Mouse (Mus musculus) heart, adult 18-20 months (tissue): Measurements from ENCODE around the gene Fmnl1. TPM values are rescaled to one million over a fixed set of nuclear protein-coding genes. Genes with fewer than 3 reads are reported as not detected.

Experiments
- DNase-seq, 2 experiments: peaks; one replicate each; pipeline ENCODE4 v3.0.0; 2021 to 2022; ENCODE audit warnings: mixed read lengths in 1 of 2
- total RNA-seq, 2 experiments: library from RNA; stranded (reverse); gene quantifications; 2 replicates each; pipeline ENCODE4 v1.2.3; 2021

Gene Fmnl1
- total RNA-seq, 2 experiments from 2014 or later: 18.1 to 20.2 TPM

DNA sequence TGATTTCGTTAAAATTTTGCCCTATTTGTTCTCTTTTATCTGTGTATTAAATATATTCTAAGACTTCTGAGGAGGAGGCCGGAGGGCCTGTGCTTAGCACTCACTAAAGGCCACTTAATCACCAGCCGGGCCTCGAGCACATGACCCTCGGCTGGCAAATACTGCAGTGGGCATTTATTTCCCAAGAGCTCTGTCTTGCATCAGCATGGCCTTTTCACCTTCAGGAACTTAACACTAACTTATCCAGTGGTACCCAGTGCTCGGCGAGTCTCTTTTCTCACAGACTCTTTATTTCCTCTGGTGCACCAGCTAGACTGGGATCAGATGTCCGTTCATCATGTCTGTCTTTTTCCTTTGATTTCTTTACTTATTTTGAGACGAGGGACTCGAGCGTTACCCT, 10.2 kb upstream of the Fmnl1 start:
- DNase-seq: no peak

DNA sequence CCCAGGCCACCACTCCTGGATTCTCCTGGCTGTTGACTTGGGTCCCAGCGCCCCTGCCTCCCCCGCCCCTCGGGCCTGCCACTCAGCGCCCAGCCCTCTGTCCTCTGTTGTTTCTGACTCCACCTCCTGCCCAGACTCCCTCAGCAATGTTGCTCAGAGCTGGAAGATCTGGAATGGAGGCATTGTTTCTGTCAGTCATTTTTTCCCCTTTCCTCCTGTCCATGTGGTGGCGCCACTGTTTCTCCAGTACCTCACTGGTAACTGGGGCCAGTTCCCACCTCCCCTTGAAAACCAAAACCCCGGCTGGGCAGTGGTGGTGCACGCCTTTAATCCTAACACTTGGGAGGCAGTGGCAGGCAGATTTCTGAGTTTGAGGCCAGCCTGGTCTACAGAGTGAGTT, 9.5 kb upstream of the Fmnl1 start:
- no peak for DNase-seq

DNA sequence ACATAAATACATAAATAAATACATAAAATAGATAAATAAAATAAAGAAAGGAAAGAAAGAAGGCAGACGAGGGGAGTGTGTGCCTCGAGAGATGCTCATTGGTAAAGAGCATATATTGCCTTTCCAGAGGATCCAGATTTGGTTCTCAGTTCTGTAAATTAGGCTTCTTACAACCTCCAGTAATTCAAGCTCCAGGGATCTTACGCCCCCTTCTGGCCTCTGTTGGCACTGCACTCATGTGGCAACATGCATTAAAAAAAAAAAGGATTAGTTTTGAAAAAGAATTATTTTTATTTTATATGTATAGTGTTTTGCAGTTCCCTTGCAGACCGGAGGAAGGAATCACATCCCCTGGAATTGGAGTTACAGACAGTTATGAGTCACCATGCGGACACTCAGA, 8.8 kb upstream of the Fmnl1 start:
- no peak for DNase-seq

DNA sequence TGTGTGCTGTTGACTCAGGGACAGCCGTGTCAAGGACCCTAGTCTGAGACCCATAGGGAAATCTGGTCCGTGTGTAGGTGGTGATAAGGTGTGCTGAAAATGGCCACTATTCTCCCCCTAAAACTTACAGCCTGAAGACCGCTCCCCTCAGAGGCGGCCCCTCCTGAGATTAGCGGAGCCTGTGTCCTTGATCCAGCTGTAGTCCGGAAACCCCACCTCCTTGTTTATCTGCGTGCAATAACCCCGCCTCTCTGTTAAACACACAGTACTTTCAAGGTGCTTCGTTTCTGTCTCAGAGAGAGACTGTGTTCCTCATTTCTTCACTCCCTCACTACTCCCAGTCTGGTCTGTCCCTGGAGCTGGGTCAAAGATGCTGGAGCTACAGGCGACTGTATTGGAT, 6.5 kb upstream of the Fmnl1 start:
- peak; percentile 36 to 46 for DNase-seq

DNA sequence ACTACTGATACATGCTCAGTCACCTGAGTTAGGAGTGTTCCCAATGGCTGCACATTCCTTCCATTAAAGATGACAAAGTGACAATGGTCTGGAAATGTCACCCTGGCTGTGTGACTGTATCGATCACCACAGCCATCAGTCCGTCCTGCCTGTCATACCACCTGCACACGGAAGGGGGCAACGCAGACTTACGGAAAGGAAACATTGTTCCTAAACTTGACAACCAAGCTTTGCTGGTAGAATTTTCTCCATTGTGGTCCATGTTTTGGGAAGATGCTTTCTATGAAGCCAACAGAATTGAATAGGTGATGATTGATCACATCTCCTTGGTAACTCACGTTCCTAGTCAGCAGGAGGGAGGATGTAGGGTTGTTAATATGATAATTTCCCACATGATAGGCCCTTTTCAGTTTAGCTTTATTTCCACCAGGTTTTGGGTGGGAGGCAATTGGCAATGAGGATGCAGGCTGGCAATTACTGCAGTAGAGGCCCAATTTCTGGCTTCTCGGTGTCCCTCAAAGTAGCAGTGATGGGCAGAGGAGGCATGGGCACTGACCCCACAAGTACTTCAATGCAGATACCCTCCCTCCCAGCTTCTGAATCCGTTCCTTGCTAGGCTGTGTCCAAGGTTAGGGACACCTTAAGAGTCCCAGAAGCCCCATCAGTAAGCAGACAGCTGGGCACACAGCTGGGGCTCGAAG, 2.1 kb upstream of the Fmnl1 start:
- peak; percentile 79 to 92 for DNase-seq

DNA sequence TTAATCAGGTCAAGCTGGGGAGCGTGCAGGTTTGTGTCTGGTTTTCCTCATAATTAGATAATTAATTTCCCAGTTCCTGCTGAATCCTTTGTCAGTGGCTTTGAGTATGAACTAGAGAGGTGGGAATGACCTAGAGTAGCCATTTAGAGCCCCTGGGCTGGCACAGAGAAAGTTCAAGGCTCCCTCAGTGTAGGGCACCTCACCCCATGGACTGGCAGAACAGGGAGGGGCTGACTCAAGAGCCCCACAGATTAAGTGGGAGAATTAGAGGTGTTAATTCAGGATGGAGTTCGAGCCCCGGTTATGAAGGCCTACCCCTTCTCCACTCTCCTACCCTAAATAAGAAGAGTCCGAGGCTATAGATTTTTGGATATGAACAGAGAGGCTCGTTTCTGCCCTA, 1.2 kb upstream of the Fmnl1 start:
- DNase-seq: no peak

DNA sequence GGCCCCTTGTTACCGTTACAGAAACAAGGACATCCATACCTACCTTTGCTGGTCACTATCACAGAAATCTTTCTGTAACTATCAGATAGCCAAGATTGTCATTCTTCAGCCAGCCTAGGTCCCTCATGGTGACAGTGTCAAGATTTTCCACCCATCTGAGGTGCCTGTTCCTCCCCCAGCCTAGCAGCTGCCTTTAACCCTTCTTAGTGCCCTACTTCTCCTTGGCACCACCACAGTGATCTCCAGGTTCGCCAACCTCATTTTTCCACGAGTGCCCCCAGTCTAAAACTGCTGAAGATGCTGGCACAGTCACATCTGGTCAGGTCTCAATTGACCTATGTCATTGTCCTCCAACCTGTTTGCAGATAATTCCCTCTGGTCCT, 805 bp upstream of the Fmnl1 start:
- DNase-seq: no peak

DNA sequence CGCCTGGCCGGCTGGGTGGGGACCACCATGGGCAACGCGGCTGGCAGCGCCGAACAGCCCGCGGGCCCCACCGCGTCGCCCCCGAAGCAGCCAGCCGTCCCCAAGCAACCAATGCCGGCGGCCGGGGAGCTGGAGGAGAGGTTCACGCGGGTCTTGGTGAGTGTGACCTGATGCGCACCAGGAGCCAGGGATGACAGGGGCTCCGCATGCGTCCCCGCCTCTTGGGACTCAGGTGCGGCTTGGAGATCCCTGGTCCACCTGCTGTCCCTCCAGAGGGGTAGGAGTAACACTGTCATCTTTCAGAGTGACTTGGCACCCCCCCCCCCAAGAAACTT, 346 bp downstream of the Fmnl1 start:
- peak in 1 of 2 experiments; percentile 55 for DNase-seq

DNA sequence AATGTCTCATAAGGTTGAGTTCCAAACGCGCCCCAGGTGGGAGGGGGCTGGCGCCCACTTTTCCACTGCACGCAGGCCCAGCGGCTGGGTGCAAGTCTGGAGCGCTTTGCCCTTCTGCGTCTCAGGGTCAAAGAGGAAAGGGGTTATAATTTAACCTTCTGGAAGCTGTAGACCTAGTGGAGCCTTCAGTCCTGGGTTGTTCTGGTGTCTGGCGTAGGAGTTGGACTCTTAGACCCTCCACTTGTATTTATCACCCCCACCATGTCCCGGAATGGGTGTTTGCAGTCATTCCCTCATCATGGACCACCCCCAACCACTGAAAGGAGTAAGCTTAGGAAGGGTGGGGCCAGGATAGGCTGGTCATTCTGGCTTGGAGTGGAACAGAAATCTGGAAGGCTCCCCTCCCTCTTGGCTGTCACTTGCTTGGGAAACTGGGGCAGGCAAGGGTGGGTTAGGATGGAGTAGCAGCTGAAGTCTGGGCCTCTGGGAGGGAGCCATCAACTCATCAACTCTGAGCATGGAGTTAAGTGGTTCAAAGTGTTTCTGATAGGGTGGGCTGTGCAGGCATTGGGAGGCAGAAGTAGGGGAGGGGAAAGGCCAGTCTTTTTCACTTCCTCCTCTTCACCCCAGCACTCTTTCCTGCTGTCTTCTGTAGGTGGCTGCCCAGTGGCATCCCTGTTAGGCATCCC, 940 bp downstream of the Fmnl1 start:
- peak; percentile 62 to 73 for DNase-seq

DNA sequence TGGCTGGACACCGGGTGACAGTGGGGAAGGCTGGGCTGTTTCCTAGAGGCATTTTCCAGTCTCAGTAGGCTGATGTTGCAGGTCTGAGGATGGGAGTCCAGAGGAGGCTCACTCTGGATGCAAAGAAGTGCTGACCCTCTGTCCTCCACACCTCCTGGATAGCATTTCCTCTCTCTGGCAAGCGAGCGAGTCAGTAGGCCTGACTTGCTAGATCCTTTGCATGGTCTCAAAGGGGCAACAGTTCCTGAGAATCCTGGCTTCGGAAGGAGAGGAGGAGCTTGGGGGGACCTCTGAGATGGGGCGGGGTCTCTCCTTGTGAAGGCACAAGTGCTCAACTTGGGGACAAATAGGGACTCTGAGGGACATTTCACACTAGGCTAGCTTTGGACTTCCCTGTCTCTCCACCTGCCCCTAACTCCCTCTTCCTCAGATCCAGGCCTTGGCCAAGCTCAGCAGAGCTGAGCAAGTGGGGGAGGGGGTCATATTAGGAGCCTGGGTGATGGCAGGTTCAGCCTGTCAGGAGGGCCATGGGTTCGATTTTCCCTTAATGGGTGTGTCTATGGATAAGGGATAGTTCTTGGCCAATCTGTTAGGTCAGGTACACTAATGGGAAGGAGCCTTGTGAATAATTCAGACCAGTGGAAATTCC, 1.6 kb downstream of the Fmnl1 start:
- no peak for DNase-seq

DNA sequence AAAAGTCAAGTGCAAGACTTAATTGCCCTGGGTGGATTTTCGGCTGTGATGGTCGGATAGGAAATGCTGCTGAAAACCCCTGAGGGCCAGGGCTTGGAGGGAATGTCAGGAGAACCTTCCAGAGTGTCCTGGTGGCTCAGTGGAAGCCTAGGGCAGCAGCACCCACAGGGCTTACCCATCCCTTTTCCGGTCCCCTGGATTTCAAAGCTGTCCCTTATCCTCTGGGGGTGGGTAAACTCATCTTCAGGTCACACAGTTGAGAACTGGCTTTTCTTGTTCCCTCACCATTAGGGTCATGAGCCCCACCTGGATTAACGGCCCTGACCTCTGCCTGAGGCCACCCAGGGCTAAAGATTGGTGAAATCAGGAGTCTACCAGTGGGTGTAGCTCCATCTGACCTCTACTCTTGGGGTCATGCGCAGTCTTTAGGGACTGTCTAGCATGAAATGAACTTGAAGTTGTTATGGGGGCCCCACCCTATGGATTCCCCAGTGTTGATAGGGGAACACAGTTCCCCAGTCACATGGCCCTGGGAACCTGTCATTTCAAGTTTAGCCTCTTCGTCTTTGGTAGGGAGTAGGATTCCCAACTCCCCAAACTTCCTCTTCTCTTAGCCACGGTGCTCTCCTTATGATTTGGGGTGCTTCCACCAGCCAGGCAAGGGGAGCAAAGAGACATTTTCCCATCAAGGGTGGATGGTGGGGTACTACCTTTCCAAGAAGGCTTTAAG, 2.3 kb downstream of the Fmnl1 start:
- DNase-seq: no peak

DNA sequence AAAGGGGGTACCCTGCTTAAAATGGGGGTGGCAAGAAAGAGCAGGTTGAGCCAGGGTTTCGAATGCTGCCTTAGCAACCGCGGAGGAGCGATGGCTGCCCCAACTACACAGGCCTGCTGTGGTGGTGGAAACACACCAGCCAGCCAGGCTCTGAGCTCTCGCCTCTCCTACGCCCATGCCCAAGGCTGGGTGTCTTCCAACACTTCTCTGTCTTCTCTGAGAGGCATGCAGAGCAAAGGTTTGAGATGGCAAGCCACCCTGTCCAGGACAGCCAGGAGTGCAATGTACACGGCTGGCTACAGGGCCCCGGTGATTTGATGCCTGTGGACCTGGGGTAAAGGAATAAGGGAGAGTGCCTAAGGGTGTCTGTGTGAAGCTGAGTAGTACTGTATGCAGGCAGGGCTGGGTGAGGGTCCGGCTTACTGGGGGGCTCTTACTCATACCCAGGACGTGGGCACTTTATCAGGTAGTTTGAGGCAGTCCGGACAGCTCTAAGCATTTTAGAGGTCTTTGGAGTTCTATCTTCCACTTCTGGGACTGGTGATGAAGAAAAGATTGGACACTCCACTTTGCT, 3.0 kb downstream of the Fmnl1 start:
- DNase-seq: peak in 1 of 2 experiments; percentile 18

DNA sequence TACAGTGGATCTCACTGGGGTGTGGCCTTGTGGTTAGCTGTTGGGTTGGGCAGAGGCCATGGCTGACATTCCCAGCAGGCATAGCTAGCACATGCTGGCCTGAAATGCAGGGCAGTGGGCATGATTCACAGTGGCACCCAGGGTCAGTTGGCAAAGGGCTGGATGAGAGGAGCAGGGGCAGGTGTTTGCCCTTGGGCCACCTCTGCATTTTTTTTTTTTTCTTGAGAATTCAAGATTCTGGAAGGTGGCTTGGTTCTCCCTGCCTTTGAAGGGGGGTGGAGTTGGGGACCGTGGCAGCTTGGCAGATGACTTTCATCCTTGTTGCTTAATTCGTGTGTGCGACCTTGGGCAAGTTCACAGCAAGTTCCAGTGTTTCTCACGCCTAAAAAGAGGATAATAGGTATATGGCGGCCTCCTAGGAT, 3.5 kb downstream of the Fmnl1 start:
- DNase-seq: peak in 1 of 2 experiments; percentile 29

DNA sequence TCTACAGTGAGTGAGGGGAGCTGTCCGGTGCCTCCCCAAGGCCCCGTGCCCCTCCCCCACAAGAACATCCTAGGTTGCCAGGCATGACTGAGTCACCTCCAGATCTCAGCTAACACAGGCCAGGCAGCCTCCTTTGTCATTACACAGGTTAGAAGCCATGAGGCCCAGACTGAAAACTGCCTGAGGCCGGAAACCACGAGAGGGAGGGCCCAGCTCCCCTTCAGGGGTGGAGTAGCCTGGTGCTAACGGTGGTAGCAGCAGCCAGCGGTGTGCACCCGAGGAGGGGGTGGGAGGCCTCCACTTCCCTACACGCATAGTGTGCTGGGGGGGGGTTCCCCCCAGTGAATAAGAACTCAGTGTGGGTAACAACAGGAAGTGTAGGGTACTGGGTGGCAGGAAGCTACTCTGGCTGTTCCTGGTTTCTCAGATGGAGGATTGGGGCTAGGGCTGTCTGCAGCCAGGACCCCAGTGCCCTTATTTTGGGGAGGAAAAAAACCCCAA, 4.0 kb downstream of the Fmnl1 start:
- peak; percentile 51 to 81 for DNase-seq

DNA sequence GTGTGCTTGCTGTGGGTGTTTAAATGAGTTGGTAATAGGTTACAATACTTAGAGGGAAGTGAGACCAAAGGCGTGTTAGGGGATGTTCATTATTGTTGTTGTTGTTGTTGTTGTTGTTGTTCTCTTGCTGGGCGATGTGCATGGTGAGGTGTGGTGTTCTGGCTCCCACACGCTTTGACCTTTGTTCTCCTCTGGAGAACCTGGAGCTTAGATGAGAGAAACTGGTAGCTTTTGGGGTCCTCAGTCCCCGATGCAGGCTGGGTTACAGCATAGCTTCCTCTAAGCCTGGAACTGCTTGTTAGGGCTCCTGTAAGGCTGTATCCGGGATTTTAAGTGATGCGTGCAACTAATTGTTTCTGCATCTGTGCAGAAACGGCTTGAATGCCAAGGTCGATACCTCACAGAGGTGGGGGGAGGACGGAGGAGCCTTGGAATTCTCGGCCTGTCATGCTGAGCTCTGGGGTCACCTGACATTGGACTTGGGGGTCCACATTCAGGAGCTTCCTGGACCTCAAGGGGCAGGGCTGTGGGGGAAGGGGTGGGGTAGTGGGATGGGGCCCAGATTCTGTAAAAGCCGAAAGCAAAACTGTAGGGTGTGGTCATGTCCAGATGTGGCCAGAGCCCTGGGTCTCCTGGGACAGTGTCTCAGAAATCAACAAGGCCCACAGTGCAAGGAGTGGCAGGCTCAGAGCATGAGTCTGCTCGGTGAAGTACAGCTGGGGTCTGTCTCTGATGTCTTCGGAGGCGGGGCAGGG, 5.0 kb downstream of the Fmnl1 start:
- peak; percentile 70 to 88 for DNase-seq

DNA sequence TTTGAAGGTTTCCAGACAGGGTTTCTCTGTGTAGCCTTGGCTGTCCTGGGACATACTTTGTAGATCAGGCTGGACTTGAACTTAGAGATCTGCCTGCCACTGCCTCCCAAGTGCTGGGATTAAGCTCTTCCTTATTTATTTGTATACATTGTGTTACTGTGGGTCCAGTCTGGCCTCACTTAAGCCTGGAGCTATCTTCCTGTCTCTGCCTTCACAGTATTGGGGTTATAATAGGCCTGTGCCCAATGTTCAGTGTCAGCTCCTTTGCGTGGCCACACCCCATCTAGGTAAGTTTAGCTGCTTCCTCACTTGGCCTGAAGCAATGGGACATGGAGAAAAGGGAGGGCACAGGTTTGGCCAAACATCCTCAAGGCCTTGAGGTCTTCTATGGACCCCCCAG, 5.6 kb downstream of the Fmnl1 start:
- DNase-seq: no peak

DNA sequence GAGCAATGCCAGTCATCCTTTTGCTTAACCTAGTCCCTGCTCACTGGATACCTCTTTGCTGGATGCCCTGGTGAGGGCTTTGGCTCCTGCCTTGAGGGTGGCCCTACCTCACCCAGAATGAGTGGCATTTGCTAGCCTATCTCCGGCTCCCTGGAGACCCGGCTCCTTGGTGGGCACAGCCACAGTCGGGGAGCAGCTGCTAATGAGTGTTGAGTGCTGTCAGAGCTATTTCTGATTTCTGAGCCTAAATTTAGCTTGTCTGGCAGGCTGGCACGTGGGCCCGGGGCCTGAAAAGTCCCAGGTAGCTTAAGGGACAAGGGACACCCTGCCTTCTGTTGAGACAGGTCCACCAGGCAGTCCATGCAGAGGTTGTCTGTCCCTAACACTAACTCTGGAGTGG, 6.3 kb downstream of the Fmnl1 start:
- peak; percentile 50 to 59 for DNase-seq

DNA sequence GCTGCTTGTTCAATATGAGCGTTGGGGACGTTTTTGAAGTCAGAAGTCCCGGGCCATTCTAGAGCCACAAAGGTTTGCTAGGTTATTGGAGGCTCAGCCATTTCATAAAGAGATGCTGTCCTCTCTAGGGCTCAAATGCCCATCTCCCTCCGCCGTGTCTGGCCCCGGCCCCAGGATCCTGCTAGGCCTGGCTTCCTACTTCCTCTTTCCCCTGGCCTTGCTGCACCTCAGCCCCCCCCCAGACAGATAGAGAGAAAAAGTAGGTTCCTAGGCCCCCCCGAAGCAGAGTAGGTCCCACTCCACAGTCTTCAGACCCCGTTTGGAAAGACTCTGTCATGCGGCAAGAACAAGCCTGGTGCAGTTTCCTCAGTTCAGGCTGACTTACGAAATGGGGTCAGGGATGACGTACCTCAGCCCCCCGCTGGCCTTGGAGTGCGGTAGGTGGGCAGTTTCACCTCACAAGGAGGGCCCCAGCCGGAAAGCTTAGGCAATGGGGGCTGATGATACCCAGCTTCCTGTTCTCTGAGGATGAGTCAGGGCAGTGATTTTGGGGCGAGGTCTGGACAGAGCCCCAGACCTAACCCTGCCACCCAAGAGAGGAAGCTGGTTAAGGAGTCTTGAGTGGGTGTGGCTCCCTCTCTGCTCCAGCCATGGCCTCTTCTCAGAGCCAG, 7.0 kb downstream of the Fmnl1 start:
- peak in 1 of 2 experiments; percentile 23 for DNase-seq

DNA sequence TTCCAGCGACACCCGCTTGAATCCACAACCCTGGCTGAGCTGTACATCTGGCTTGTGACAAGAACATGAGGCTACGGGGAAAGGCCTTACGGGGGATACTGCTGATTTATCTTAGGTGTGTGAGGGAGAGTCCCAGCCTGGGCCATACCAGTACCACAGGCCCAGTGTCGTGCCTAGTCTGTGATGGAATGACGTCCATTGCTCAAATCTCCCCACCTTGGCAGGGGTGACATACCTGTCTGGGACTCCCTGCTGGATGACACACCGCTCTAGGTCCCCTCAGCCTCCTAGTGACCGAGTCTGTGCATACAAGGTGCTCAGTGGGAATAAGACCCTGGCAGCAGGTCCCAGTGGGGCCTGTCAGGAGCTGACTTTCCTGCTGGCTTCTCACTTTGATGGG, 7.8 kb downstream of the Fmnl1 start:
- no peak for DNase-seq

DNA sequence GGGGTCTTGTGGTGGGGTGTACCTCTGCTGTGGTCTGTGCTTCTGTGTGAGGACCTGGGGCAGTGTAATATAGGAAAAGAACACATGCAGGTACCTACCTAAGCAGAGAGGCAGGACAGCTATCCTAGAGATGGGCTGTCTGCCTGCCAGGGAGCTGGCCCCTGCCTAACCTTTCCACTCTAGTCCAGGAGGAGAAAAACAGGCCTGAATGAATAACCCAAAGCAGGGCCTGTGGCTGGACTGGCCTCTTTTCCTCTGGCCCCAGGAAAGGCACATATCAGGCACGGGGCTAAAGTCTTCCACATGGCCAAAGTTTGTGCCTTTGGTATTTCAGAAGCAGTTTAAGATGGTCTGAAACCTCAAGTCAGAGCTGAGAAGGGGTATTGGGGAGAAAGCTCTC, 9.5 kb downstream of the Fmnl1 start:
- DNase-seq: no peak

DNA sequence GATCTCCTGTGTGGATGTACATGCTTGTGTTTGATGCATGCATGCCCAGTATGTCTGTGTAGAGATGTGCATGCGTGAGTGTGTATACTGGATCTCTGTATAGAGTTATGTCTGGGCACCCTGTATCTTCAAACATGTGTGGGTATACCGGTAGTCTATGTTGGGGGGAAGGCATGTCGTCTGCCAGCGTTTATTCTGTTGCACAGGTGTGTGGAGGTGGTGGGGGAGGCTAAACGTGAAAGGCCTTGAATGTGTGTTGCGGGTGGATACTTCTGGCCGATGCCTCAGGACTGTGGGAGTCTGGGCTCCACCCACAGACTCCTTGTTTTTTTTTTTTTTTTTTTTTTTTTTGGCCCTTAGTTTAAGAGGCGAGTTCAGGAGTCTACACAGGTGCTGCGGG, 10.4 kb downstream of the Fmnl1 start:
- DNase-seq: no peak
